Mouse (Mus musculus) forebrain, embryonic 12.5 days (tissue): ENCODE data around the gene Ttc17. TPM values are rescaled to one million over a fixed set of nuclear protein-coding genes. Genes with fewer than 3 reads are reported as not detected.

Source experiments
- ATAC-seq: fragments of 200-750 bp; cut with Nextera tagmentation; 2 replicates; pipeline ENCODE4 v1.8.0; 2017; ENCODE audit warnings: moderate TSS enrichment; ENCODE audit not compliant: low FRiP score
- H3K27ac ChIP-seq: fragments of 300-500 bp; sonication (generic); 2 replicates; pipeline ENCODE4 v1.5.1; 2016; ENCODE audit warnings: mild to moderate bottlenecking
- H3K27me3 ChIP-seq: fragments of 300-500 bp; sonication (generic); 2 replicates; pipeline ENCODE4 v1.6.1; 2016; ENCODE audit warnings: mild to moderate bottlenecking
- H3K36me3 ChIP-seq: fragments of 300-500 bp; sonication (generic); replicated peaks from 2 replicates; pipeline ENCODE4 v1.6.1; 2016; ENCODE audit warnings: mild to moderate bottlenecking
- H3K4me1 ChIP-seq: fragments of 300-500 bp; sonication (generic); 2 replicates; pipeline ENCODE4 v1.6.1; 2016
- H3K4me2 ChIP-seq: fragments of 300-500 bp; sonication (generic); 2 replicates; pipeline ENCODE4 v1.6.1; 2016; ENCODE audit warnings: mild to moderate bottlenecking, moderate library complexity
- H3K4me3 ChIP-seq: fragments of 300-500 bp; sonication (generic); replicated peaks from 2 replicates; pipeline ENCODE4 v1.5.1; 2016; ENCODE audit warnings: mild to moderate bottlenecking
- H3K9ac ChIP-seq: fragments of 300-500 bp; sonication (generic); 2 replicates; pipeline ENCODE4 v1.6.1; 2016; ENCODE audit warnings: mild to moderate bottlenecking
- H3K9me3 ChIP-seq: fragments of 300-500 bp; sonication (generic); 2 replicates; pipeline ENCODE4 v1.6.1; 2016
- WGBS: fragments of 180-500 bp; shearing (Covaris S2); methylation state at CpG from one replicate; pipeline ENCODE4 v1.1.7; 2016; 5-methylcytosine and 5-hydroxymethylcytosine counted together
- polyA plus RNA-seq: library from polyadenylated mRNA; unstranded; fragments of >200 nt; fragmentation: Nextera tagmentation; extraction: Ambion mirVana; gene quantifications from 2 replicates; pipeline ENCODE4 v1.2.1, GENCODE M21; 2016

Ttc17 gene
- polyA plus RNA-seq, 1 experiment from 2014 or later: 19.2 TPM

- H3K4me1 ChIP-seq: no peaks in the 10 kb centered on the region
- H3K27ac ChIP-seq: no peak overlapping the region
- peaks cover 8% of the 10 kb centered on the region; the same call in 1 of the 2 replicates for H3K9me3 ChIP-seq
- H3K9ac ChIP-seq: no peak overlapping the region
- H3K27me3 ChIP-seq: no peaks in the 10 kb centered on the region
- 92% methylated on average over 6 of the region's 6 CpGs for WGBS
- H3K4me2 ChIP-seq: no peak overlapping the region
- ATAC-seq: no peak
- H3K4me3 ChIP-seq: no peak overlapping the region
- peaks cover 77% of the 10 kb centered on the region for H3K36me3 ChIP-seq
Observed at GRCm38 (mm10) chr2:94363821-94364220, 42.7 kb downstream of the Ttc17 start.

GRCm38 (mm10) chr2:94360398-94360973 is 46.0 kb downstream of the Ttc17 start:
- Histone ChIP-seq H3K27me3 (no peaks in the 10 kb centered on the region), H3K4me2 (no peak overlapping the region), H3K4me1 (no peaks in the 10 kb centered on the region), H3K27ac (no peak overlapping the region), H3K9ac (no peak overlapping the region), H3K36me3 (peaks cover 83% of the 10 kb centered on the region), H3K9me3 (peaks cover 7% of the 10 kb centered on the region; the same call in 1 of the 2 replicates), H3K4me3 (no peak overlapping the region)
- ATAC-seq: no peak
- 98% methylated on average over 4 of the region's 4 CpGs for WGBS

GRCm38 (mm10) chr2:94348165-94348591 is 58.3 kb downstream of the Ttc17 start:
- Histone ChIP-seq H3K4me3 (no peak overlapping the region), H3K27me3 (no peaks in the 10 kb centered on the region), H3K9ac (no peak overlapping the region), H3K27ac (no peak overlapping the region), H3K36me3 (peaks cover 21% of the 10 kb centered on the region), H3K4me1 (peaks cover 7% of the 10 kb centered on the region; the same call in 1 of the 2 replicates), H3K9me3 (no peaks in the 10 kb centered on the region), H3K4me2 (no peak overlapping the region)
- no peak for ATAC-seq
- WGBS: 83% methylated on average over 6 of the region's 6 CpGs

- Histone ChIP-seq H3K27me3 (no peaks in the 10 kb centered on the region), H3K4me1 (peaks cover 7% of the 10 kb centered on the region; the same call in 1 of the 2 replicates), H3K36me3 (peaks cover 28% of the 10 kb centered on the region), H3K9me3 (no peaks in the 10 kb centered on the region), H3K27ac (no peak overlapping the region), H3K4me3 (no peak overlapping the region), H3K4me2 (no peak overlapping the region), H3K9ac (no peak overlapping the region)
- no peak for ATAC-seq
- WGBS: 93% methylated on average over 5 of the region's 5 CpGs
Observed at GRCm38 (mm10) chr2:94346746-94347145, 59.7 kb downstream of the Ttc17 start.

- H3K27me3 ChIP-seq: no peaks in the 10 kb centered on the region
- no peaks in the 10 kb centered on the region for H3K9me3 ChIP-seq
- no peak overlapping the region for H3K4me2 ChIP-seq
- no peak for ATAC-seq
- 0 out of 2 replicates have a peak overlapping the region, but pooled peaks have one; percentile 53 for H3K27ac ChIP-seq
- H3K9ac ChIP-seq: no peak overlapping the region
- 90% methylated on average over 4 of the region's 4 CpGs for WGBS
- peaks cover 7% of the 10 kb centered on the region; the same call in 1 of the 2 replicates for H3K4me1 ChIP-seq
- H3K36me3 ChIP-seq: peaks cover 26% of the 10 kb centered on the region
- no peak overlapping the region for H3K4me3 ChIP-seq
Observed at GRCm38 (mm10) chr2:94344624-94345023, 61.9 kb downstream of the Ttc17 start.

- WGBS: 49% methylated on average over 12 of the region's 12 CpGs
- Histone ChIP-seq H3K9ac (no peak overlapping the region), H3K9me3 (no peaks in the 10 kb centered on the region), H3K27ac (peak overlapping the region; percentile 50; the same call in 1 of the 2 replicates), H3K4me1 (peaks cover 7% of the 10 kb centered on the region; the same call in 1 of the 2 replicates), H3K36me3 (peaks cover 26% of the 10 kb centered on the region), H3K27me3 (no peaks in the 10 kb centered on the region), H3K4me2 (no peak overlapping the region), H3K4me3 (no peak overlapping the region)
- no peak for ATAC-seq
Observed at GRCm38 (mm10) chr2:94343290-94344285, 62.9 kb downstream of the Ttc17 start.

GRCm38 (mm10) chr2:94340769-94341168 is 65.7 kb downstream of the Ttc17 start:
- Histone ChIP-seq H3K4me2 (no peak overlapping the region), H3K36me3 (peaks cover 30% of the 10 kb centered on the region), H3K27me3 (no peaks in the 10 kb centered on the region), H3K9ac (no peak overlapping the region), H3K4me1 (peaks cover 7% of the 10 kb centered on the region; the same call in 1 of the 2 replicates), H3K4me3 (no peak overlapping the region), H3K9me3 (no peaks in the 10 kb centered on the region), H3K27ac (no peak overlapping the region)
- WGBS: 87% methylated on average over 1 of the region's 1 CpGs
- no peak for ATAC-seq

- H3K9ac ChIP-seq: no peak overlapping the region
- no peak for ATAC-seq
- H3K4me3 ChIP-seq: no peak overlapping the region
- no peak overlapping the region for H3K4me2 ChIP-seq
- H3K36me3 ChIP-seq: peaks cover 38% of the 10 kb centered on the region
- peaks cover 5% of the 10 kb centered on the region; the same call in 1 of the 2 replicates for H3K4me1 ChIP-seq
- no peak overlapping the region for H3K27ac ChIP-seq
- no peaks in the 10 kb centered on the region for H3K27me3 ChIP-seq
- no peaks in the 10 kb centered on the region for H3K9me3 ChIP-seq
- 93% methylated on average over 5 of the region's 5 CpGs for WGBS
Observed at GRCm38 (mm10) chr2:94339495-94339894, 67.0 kb downstream of the Ttc17 start.

- Histone ChIP-seq H3K27ac (no peak overlapping the region), H3K36me3 (peaks cover 35% of the 10 kb centered on the region), H3K9me3 (no peaks in the 10 kb centered on the region), H3K9ac (no peak overlapping the region), H3K4me1 (no peaks in the 10 kb centered on the region), H3K27me3 (no peaks in the 10 kb centered on the region), H3K4me2 (no peak overlapping the region), H3K4me3 (no peak overlapping the region)
- 94% methylated on average over 9 of the region's 9 CpGs for WGBS
- no peak for ATAC-seq
Observed at GRCm38 (mm10) chr2:94336336-94336735, 70.2 kb downstream of the Ttc17 start.

- no peak overlapping the region for H3K9ac ChIP-seq
- no peaks in the 10 kb centered on the region for H3K9me3 ChIP-seq
- H3K4me2 ChIP-seq: no peak overlapping the region
- 30% methylated on average over 2 of the region's 2 CpGs for WGBS
- no peak for ATAC-seq
- H3K27ac ChIP-seq: no peak overlapping the region
- H3K4me3 ChIP-seq: no peak overlapping the region
- peaks cover 43% of the 10 kb centered on the region for H3K36me3 ChIP-seq
- H3K27me3 ChIP-seq: no peaks in the 10 kb centered on the region
- H3K4me1 ChIP-seq: no peaks in the 10 kb centered on the region
Observed at GRCm38 (mm10) chr2:94334742-94335046, 71.8 kb downstream of the Ttc17 start.

GRCm38 (mm10) chr2:94333841-94334741 is 72.4 kb downstream of the Ttc17 start:
- no peak overlapping the region for H3K9ac ChIP-seq
- H3K27ac ChIP-seq: no peak overlapping the region
- no peak for ATAC-seq
- no peaks in the 10 kb centered on the region for H3K9me3 ChIP-seq
- WGBS: 91% methylated on average over 14 of the region's 14 CpGs
- H3K36me3 ChIP-seq: peaks cover 47% of the 10 kb centered on the region
- no peaks in the 10 kb centered on the region for H3K27me3 ChIP-seq
- no peaks in the 10 kb centered on the region for H3K4me1 ChIP-seq
- no peak overlapping the region for H3K4me2 ChIP-seq
- no peak overlapping the region for H3K4me3 ChIP-seq

GRCm38 (mm10) chr2:94333086-94333485 is 73.4 kb downstream of the Ttc17 start:
- no peaks in the 10 kb centered on the region for H3K4me1 ChIP-seq
- no peak overlapping the region for H3K27ac ChIP-seq
- H3K4me3 ChIP-seq: no peak overlapping the region
- peaks cover 51% of the 10 kb centered on the region for H3K36me3 ChIP-seq
- no peak overlapping the region for H3K9ac ChIP-seq
- no peak for ATAC-seq
- H3K27me3 ChIP-seq: no peaks in the 10 kb centered on the region
- WGBS: 95% methylated on average over 2 of the region's 2 CpGs
- H3K9me3 ChIP-seq: no peaks in the 10 kb centered on the region
- H3K4me2 ChIP-seq: no peak overlapping the region
